Mouse (Mus musculus) limb, embryonic 14.5 days (tissue): ENCODE results near the gene Gm9918. TPM values are rescaled to one million over a fixed set of nuclear protein-coding genes. Genes with fewer than 3 reads are reported as not detected.

ENCODE experiments used
- ATAC-seq: fragments of 200-750 bp; cut with Nextera tagmentation; 2 replicates; pipeline ENCODE4 v1.8.0; 2017; ENCODE audit warnings: low read depth, moderate number of reproducible peaks, moderate TSS enrichment; ENCODE audit not compliant: low FRiP score
- DNase-seq: peaks from one replicate; pipeline ENCODE4 v3.0.0-alpha.2; 2015; ENCODE audit warnings: low spot score
- H3K27ac ChIP-seq: fragments of 300-500 bp; sonication (generic); replicated peaks from 2 replicates; pipeline ENCODE4 v1.5.1; 2014; ENCODE audit warnings: low read depth, mild to moderate bottlenecking, low read length, moderate library complexity, mixed read lengths
- H3K27me3 ChIP-seq: fragments of 300-500 bp; sonication (generic); 2 replicates; pipeline ENCODE4 v1.6.1; 2014; ENCODE audit warnings: low read length, mixed read lengths; ENCODE audit not compliant: control insufficient read depth, insufficient read depth
- H3K36me3 ChIP-seq: fragments of 300-500 bp; sonication (generic); 2 replicates; pipeline ENCODE4 v1.6.1; 2014; ENCODE audit warnings: mild to moderate bottlenecking, low read length, moderate library complexity, mixed read lengths; ENCODE audit not compliant: control insufficient read depth, insufficient read depth
- H3K4me1 ChIP-seq: fragments of 300-500 bp; sonication (generic); 2 replicates; pipeline ENCODE4 v1.6.1; 2014; ENCODE audit warnings: antibody characterized with exemption, low read length, mixed read lengths; ENCODE audit not compliant: control insufficient read depth, insufficient read depth
- H3K4me2 ChIP-seq: fragments of 300-500 bp; sonication (generic); replicated peaks from 2 replicates; pipeline ENCODE4 v1.6.1; 2014; ENCODE audit warnings: low read depth, mild to moderate bottlenecking, low read length, moderate library complexity; ENCODE audit not compliant: severe bottlenecking
- H3K4me3 ChIP-seq: fragments of 300-500 bp; sonication (generic); replicated peaks from 2 replicates; pipeline ENCODE4 v1.5.1; 2014; ENCODE audit warnings: low read length
- H3K9ac ChIP-seq: fragments of 300-500 bp; sonication (generic); 2 replicates; pipeline ENCODE4 v1.6.1; 2014; ENCODE audit warnings: mild to moderate bottlenecking, low read depth, low read length, moderate library complexity; ENCODE audit not compliant: severe bottlenecking
- H3K9me3 ChIP-seq: fragments of 300-500 bp; sonication (generic); 2 replicates; pipeline ENCODE4 v1.6.1; 2016; ENCODE audit warnings: low read length; ENCODE audit not compliant: control insufficient read depth
- POLR2A ChIP-seq: fragments of 200-500 bp; IDR thresholded peaks from 2 replicates; pipeline ENCODE4 v1.8.0; 2012; ENCODE audit warnings: inconsistent platforms, mild to moderate bottlenecking, moderate library complexity, borderline replicate concordance; ENCODE audit not compliant: insufficient read depth, insufficient read length; ENCODE audit errors: extremely low read depth
- WGBS: fragments of 180-500 bp; shearing (Covaris S2); extraction: QIAGEN DNeasy Blood & Tissue Kit; methylation state at CpG from one replicate; pipeline ENCODE4 v1.1.7; 2014; 5-methylcytosine and 5-hydroxymethylcytosine counted together
- polyA plus RNA-seq, 2 experiments: library from polyadenylated mRNA; depleted of rRNA in 1 of 2; stranded (reverse) in 1 of 2; unstranded in 1 of 2; fragments of >200 nt; fragmentation: Nextera tagmentation in 1 of 2; extraction: Ambion mirVana in 1 of 2; gene quantifications; 2 replicates each; pipeline versions ENCODE4 v1.2.1 to v1.2.3; 2012 to 2014

Gm9918 gene
- polyA plus RNA-seq, 2 experiments, result 1.0 to 3.1 TPM

DNA sequence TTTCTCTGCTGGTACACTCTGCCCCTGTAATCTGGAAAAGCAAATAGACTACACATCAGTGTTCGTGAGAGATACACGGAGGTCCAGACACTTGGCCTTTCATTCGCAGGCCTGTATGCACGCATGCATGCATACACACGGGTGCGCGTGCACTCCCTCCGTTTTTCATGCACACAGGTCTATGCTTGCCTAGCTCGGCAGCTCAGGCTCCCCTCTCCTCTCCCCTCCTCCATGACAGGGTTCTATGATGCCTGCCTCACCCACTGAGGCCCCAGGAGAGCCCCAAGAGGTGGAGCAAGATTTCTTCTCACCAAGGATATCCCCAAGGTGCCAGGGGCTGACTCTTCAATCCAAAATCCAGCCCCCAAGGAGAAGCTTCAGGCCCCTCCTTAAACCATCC, 20.4 kb upstream of the Gm9918 start:
- peak overlapping the region; percentile 95 for H3K27ac ChIP-seq
- DNase-seq (no peak), ATAC-seq (no peak)
- H3K27me3 ChIP-seq, result no peaks in the 10 kb centered on the region
- H3K9ac ChIP-seq, result peak overlapping the region; percentile 18
- TF ChIP-seq POLR2A, result no peak
- WGBS, result 24% methylated on average over 9 of the region's 9 CpGs
- H3K9me3 ChIP-seq, result no peaks in the 10 kb centered on the region
- H3K4me1 ChIP-seq, result peaks cover 65% of the 10 kb centered on the region
- peak overlapping the region; percentile 60 for H3K4me3 ChIP-seq
- peaks cover 40% of the 10 kb centered on the region for H3K36me3 ChIP-seq
- peak overlapping the region; percentile 94 for H3K4me2 ChIP-seq

GRCm38 (mm10) chr15:102250521-102250920, 19.8 kb upstream of the Gm9918 start:
- ATAC-seq (no peak), DNase-seq (no peak)
- Histone ChIP-seq H3K27me3 (no peaks in the 10 kb centered on the region), H3K9ac (no peak overlapping the region), H3K27ac (peak overlapping the region; percentile 95), H3K4me2 (peak overlapping the region; percentile 94), H3K4me1 (peaks cover 61% of the 10 kb centered on the region), H3K4me3 (peak overlapping the region; percentile 60), H3K9me3 (no peaks in the 10 kb centered on the region), H3K36me3 (peaks cover 40% of the 10 kb centered on the region)
- WGBS, result 55% methylated on average over 5 of the region's 5 CpGs
- no peak for TF ChIP-seq POLR2A

- peak overlapping the region; percentile 97 for H3K27ac ChIP-seq
- H3K4me2 ChIP-seq, result peak overlapping the region; percentile 75
- H3K9ac ChIP-seq, result peak overlapping the region; percentile 91
- TF ChIP-seq POLR2A, result no peak
- H3K36me3 ChIP-seq, result peaks cover 29% of the 10 kb centered on the region
- H3K4me1 ChIP-seq, result peaks cover 60% of the 10 kb centered on the region
- no peaks in the 10 kb centered on the region for H3K27me3 ChIP-seq
- H3K9me3 ChIP-seq, result no peaks in the 10 kb centered on the region
- DNase-seq (peak; percentile 65), ATAC-seq (peak; percentile 19; the same call in 1 of the 2 replicates)
- 25% methylated on average over 13 of the region's 14 CpGs for WGBS
- H3K4me3 ChIP-seq, result peak overlapping the region; percentile 80
These were observed 14.7 kb upstream of the Gm9918 start for GRCm38 (mm10) chr15:102255547-102256255.

GRCm38 (mm10) chr15:102256431-102257201, 13.7 kb upstream of the Gm9918 start:
- H3K4me2 ChIP-seq, result peak overlapping the region; percentile 75
- WGBS, result 5% methylated on average over 22 of the region's 22 CpGs
- no peaks in the 10 kb centered on the region for H3K27me3 ChIP-seq
- peak overlapping the region; percentile 91 for H3K9ac ChIP-seq
- H3K4me1 ChIP-seq, result peaks cover 54% of the 10 kb centered on the region
- H3K36me3 ChIP-seq, result peaks cover 20% of the 10 kb centered on the region
- H3K27ac ChIP-seq, result peak overlapping the region; percentile 97
- no peaks in the 10 kb centered on the region for H3K9me3 ChIP-seq
- DNase-seq (no peak), ATAC-seq (no peak)
- peak overlapping the region; percentile 80 for H3K4me3 ChIP-seq
- TF ChIP-seq POLR2A, result no peak

- peaks cover 53% of the 10 kb centered on the region for H3K4me1 ChIP-seq
- DNase-seq, result peak; percentile 79
- ATAC-seq, result peak; percentile 60
- no peaks in the 10 kb centered on the region for H3K9me3 ChIP-seq
- TF ChIP-seq POLR2A, result no peak
- no peaks in the 10 kb centered on the region for H3K27me3 ChIP-seq
- H3K4me2 ChIP-seq, result peak within 1 kb of the TSS; percentile 75
- WGBS, result under 1% methylated on average over 23 of the region's 46 CpGs
- peak within 1 kb of the TSS; percentile 91 for H3K9ac ChIP-seq
- peak within 1 kb of the TSS; percentile 97 for H3K27ac ChIP-seq
- H3K36me3 ChIP-seq, result peaks cover 11% of the 10 kb centered on the region
- peak within 1 kb of the TSS; percentile 80 for H3K4me3 ChIP-seq
These were observed 12.9 kb upstream of the Gm9918 start, which contains the start of gene Rarg for GRCm38 (mm10) chr15:102257202-102258075. Gene Rarg (minus strand): TSS chr15:102257517.
